Mouse (Mus musculus) adrenal gland, postnatal 25 days (tissue): ENCODE data around the gene Myocd. TPM values are rescaled to one million over a fixed set of nuclear protein-coding genes. Genes with fewer than 3 reads are reported as not detected.

ENCODE experiments used
- DNase-seq: peaks from one replicate; pipeline ENCODE4 v3.0.0; 2021; ENCODE audit warnings: mixed read lengths
- total RNA-seq: library from RNA; stranded (reverse); gene quantifications from 2 replicates; pipeline ENCODE4 v1.2.3, GENCODE M21; 2021

Myocd gene
- total RNA-seq, 1 experiment from 2014 or later: 0.15 TPM

DNA sequence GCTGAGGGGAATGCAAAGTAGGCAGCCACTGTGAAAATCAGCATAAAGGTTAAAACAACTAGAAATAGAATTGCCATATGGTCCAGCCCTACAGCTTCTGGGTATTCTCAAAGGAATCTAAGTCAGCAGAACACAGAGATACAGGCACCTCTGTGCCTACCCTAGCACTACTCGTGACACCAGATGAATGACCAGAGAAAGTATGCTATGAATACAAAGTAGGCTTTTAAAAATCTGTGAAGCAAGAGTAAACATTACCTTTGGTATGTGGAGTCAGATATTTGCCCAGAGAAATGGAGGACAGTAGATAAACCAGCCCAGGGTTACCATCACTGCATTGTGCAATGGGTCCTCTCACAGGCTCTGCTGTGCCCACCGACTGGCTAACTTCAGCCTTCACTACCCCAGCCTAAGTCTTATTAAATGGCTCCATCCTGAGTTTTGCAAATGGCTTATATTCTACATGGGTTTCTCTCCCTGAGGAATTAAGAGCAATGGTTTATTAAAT, 132.6 kb downstream of the Myocd start:
- no peak for DNase-seq

DNA sequence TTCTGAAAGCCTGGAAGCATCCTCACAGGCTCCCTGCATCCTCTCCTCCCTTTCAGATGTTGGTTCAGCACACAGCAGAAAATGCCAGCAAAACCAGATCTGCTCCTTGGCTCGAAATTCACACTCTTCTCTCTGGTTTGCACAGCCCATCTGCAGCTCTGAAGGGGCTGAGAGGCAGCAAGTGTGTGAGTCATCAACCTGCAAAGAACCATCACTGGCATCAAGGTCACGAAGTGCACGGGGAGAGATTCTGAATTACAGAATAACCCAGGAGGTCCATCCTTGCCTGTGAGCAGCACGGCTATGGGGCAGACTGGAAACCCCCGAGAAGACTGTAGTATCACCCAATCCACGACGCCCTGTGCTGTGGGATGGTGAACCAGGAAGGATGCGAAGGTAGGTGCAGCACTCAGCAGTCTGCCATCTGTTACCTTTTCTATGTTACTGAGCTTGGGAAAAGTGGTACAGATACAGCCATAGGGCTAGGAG, 134.5 kb downstream of the Myocd start:
- DNase-seq: no peak

DNA sequence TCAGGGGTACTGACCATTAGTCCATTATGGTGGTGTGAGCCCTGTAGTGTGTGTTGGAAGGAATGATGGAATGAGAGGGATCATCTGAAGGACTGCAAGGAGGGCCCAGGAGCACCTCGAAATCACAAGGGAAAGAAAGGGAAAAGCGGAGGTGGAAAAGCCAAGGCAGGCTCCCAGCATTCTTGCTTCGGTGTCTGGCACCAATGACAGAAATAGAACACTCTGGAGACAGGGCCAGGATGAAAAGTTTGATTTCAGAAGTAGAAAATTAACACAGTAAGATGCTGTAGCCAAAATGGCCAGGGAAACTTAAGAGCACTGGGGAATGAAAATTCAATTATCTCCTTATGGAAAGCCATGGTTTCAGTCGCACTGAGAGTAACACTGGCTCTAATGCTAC, 136.1 kb downstream of the Myocd start:
- no peak for DNase-seq

DNA sequence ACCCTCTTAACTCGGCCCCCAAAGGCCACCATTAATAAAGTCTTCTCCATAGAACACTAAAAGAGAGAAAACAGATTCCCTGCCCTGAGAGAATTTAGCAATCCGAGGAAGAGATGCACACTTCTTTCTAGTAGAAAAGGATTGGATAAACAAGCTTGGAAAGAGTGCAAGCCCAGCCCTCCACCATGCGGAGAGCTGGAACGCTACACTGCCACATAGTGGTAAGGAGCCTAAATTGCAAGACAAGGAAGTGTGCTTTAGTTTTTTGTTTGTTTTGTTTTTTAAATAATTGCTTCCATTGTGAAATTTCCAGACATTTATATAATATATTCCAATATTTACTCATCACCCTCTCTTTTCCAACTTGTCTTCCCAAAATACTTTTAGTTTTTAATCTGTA, 140.7 kb downstream of the Myocd start:
- DNase-seq: no peak

DNA sequence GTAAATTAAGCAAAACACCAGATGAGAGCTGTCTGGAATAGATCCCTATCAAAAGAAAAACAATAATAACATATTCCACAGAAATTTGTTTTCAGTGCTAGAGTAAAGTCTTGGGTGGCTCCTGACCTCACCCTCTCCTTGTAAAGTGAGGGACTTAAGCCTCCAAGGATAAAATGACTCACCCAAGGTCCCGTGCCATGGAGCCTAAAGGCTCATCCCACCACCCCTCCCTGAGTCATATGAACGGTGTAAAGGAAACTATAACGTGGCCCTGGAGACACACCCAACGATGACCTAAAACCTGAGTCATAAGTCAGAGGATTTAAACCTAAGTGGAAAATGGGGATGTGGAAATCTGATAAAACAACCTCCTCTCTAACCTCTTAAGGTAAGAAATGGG, 141.1 kb downstream of the Myocd start:
- peak; percentile 33 for DNase-seq

DNA sequence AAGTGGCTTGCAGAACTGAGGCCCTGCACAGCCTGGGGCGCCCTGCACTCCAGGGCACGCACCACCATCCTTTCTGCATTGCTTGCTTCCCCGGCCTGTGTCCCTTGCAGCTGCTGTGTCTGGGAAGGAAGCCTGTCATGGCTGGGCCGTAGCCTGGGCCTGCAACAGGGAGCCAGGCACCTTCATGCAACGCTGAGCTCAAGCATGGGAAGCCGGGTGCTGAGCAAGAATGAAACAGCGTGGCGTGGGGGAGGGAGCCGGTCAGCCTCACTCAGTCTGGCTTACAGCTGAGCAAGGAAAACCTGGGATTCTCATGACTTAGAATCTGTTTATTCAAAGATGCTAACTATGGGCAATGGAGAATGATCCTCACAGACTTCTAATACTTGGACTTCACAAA, 143.2 kb downstream of the Myocd start:
- no peak for DNase-seq

Other genes starting within 250 kb of the Myocd start
- gene 1700086D15Rik, start 110.1 kb downstream of the Myocd start, total RNA-seq: 0.86 TPM in 1 of 2 replicates, not detected in the other
- gene Arhgap44, start 107.0 kb downstream of the Myocd start, total RNA-seq: 7.8 and 8.4 TPM in 2 replicates